Mouse (Mus musculus) T-helper 1 cell (primary cell): ENCODE data around the gene Gcc1.

Experiments used
- in situ Hi-C: fragments of 300-600 bp; cut with MboI, MseI; formaldehyde crosslinking; loops from one replicate; pipeline ENCODE4 v1.15.1; 2025; ENCODE audit warnings: high pct_unique_total_duplicates

Gcc1 gene

DNA sequence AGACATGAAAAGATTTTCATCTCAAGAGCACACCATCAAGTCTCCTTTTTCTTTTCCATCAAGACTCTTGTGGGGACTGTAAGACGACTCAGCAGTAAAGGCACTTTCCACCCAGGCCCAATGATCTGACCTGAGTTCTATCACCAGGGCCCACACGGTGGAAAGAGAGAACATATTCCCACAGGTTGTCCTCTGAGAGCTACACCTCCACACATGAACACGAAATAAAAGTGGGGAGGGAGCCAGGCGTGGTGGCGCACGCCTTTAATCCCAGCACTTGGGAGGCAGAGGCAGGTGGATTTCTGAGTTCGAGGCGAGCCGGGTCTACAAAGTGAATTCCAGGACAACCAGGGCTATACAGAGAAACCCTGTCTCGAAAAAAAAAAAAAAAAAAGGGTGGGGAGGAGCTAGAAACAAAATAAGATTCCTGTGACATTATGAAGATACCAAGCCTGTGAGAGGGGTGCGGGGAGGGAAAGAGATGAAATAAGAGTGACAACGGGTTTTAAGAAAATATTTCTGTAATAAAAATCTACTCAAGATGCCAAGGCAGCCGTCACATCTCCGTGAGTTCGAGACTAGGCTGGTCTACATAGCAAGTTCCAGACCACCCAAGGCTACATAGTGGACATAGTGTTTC lies 5.4 kb downstream of the Gcc1 start:
- in situ Hi-C loops: loop anchor here (5.0 to 25.0 kb wide), 2 partner anchors 55 to 760 kb away; partner anchors contain the start of gene Snd1

DNA sequence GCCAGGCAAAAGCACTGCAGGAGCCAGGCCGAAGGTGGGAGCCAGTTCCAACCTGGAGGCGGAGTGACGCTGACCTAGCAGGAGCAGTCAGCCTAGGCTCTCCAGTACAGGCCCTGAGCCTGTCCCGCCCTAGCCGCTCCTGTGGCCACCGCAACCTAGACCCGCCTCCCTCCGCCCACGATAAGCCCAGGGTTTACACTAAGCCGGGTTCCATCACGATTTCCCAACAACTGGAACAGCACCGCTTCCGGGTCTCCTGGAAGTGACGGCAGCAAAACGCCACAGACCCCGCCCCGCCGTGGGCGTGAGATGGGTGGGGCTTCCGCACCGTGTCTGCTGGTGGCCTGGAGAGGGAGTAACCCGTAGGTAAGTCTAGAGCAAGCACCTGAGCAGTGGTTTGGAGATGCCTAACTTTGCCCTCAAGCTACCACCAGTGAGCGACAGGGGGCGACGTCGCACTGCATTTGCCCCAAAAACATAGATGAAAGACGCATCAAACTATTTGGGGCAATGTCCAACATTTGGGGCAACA lies 6.7 kb downstream of the Gcc1 start:
- in situ Hi-C loops: loop anchor here (5.0 to 25.0 kb wide), 2 partner anchors 56 to 759 kb away; partner anchors contain the start of gene Snd1

DNA sequence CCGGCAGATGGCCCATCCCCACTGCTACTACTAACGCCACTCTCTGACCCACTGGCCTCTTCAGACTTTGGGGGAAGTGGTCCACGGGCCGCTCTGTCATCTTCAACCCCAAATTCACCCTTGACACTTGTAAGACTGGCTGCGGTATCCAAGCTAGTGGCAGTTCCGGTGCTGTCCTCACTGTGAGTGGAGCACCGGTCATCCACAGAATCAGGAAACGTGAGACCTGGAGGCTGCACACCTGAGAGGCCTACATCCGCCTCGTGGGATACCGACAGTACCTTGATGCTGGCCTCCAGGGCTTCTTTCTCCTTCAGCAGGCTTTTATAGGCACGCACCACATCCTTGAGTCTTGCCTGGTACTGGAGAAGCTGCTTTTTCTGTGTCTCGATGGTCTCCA lies 7.3 kb downstream of the Gcc1 start:
- in situ Hi-C loops: loop anchor here (5.0 to 25.0 kb wide), 2 partner anchors 56 to 759 kb away; partner anchors contain the start of gene Snd1

DNA sequence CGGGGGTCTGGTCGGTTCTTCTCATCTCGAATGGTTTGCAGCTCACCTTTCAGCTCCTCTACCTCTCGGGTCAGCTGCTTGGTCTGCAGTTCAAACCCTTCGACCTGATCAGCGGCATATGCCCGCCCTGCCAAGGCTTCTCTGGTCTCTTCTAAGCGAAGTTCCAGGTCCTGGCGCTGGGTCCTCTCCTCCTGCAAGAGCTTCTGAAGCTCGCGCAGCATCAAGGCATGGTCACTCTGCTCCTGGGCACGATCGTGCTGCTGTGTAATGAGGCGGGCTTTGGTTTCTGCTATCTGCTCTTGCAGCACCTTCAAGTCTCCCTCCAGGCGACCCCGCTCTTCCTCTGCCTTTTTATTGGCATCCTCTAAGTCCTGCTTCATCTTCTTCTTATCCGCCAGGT lies 7.8 kb downstream of the Gcc1 start:
- in situ Hi-C loops: loop anchor here (5.0 to 25.0 kb wide), 2 partner anchors 57 to 758 kb away; partner anchors contain the start of gene Snd1

DNA sequence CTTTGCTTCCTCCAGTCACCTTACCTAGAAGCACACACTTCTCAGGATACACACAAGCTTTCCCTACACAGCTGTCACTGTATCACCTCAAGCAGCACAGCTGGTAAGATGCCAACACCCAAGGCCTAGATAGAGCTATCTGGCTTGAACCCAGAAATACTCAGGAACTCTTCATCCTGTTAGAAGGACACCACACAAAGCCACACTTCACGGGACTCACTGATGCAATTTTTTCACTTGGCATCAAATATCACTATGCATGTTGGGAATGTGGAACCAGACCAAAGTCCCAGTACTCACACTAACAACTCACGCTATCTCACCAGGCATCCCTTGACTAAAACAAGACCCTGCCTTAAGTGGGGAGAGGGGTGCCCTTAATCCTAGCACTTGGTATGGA lies 8.5 kb downstream of the Gcc1 start:
- in situ Hi-C loops: loop anchor here (5.0 to 25.0 kb wide), 2 partner anchors 58 to 757 kb away; partner anchors contain the start of gene Snd1

DNA sequence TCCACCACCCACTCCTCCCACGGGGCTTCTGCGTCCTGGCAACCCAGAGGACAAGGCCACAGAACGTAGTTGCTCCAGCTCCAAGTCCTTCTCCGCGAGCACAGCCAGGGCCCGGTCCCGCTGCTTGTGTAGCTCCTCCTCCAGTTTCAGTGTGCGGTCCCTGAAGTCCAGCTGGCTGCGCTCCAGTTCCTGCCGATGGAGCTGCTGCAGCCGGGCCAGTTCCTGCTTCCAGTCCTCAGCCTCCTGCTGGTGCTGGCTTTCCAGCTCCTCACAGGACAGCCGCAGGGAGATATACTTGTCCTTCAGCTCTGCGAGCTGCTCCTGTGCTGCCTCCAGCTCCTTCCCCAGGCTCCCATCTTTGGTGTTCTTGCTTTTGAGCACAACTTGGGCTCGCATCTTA lies 9.7 kb downstream of the Gcc1 start:
- in situ Hi-C loops: loop anchor here (25.0 kb wide), 1 partner anchor 756 kb away; no protein-coding TSS in a partner anchor

DNA sequence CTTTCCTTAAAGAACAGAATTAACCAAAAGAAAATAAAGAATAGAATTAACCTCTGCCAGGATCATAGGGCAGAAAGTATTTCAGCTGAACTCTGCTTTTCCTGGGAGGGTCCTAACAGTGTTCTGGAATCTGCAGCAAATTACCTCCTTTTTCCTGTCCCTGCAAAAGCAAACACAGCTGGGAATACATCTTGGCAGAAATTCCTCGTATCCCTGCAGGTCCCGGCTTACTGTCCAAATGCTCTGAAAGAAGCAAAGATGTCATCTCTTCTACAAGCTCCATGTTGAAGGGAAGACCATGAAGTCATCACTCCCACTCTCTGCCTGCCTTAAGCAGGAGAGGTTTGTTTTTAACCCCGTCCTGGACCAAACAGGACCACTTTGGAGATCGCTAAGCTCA lies 11.2 kb downstream of the Gcc1 start:
- in situ Hi-C loops: loop anchor here (25.0 kb wide), 1 partner anchor 755 kb away; no protein-coding TSS in a partner anchor

DNA sequence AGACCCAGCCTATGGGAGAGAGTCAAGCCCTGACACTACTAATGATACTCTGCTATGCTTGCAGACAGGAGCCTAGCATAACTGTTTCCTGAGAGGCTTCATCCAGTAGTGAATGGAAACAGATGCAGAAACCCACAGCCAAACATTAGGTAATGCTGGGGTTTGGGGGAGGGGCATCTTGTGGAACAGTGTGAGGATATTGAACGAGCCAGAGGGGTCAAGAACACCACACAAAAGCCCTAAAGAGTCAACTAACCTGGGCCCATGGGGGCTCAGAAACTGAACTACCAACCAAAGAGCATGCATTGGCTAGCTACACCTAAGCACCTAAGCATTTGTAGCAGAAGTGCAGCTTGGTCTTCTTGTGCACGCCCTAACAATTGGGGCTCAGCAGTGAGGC lies 17.0 kb downstream of the Gcc1 start:
- in situ Hi-C loops: loop anchor here (25.0 kb wide), 1 partner anchor 749 kb away; no protein-coding TSS in a partner anchor

DNA sequence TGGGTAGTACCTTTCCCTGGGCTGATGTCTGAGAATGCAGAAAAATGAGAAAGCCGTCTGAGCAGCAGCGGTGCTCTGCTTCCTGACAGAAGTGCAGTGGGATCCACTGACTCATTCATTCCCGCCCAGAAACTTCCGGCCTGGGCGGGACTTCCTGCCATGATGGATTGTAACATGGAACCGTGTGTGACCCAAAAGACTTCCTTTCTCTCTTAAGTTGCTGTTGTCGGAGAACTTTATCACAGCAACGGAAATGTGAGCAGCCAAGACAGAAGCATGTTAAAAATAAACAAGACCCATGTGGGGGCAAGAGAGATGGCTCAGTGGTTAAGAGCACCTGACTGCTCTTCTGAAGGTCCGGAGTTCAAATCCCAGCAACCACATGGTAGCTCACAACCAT lies 18.1 kb downstream of the Gcc1 start:
- in situ Hi-C loops: loop anchor here (25.0 kb wide), 1 partner anchor 748 kb away; no protein-coding TSS in a partner anchor

DNA sequence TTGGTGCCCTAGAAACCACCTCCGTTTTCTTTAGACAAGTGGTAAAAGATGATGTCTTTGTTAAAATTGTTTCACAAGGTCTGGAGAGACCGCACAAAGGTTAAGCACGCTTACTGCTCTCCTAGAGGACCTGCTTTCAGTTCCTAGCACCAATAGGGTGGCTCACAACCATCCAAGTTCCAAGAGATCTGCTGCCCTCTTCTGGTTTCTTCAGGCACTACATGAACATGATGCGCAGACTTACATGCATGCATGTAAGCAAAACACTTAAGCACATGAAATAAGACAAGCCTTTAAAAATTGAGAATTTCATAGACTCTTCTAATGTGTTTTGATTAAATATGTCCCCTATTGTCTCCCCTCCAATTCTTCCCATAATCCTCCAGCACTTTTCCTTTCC lies 28.4 kb downstream of the Gcc1 start:
- in situ Hi-C loops: loop anchor here (5.0 to 25.0 kb wide), 3 partner anchors 145 to 737 kb away; partner anchors contain the start of gene Grm8

DNA sequence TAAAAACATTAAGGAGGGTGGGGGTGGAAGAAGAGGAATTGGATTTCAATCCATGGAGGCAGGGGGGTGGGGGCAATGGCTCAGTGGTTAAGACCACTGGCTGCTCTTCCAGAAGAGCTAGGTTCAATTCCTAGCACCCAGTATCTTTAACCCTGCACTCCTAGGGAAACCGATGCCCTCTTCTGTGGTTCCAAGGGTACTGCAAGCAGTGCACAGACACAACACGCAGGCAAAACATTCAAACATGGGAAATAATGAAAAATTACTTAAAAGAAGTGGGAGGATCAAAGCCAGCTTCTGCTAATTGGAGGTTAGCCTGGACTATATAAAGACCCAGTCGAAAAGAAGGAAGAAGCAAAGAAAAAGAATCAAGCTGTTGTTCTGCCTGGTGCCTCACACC lies 29.5 kb downstream of the Gcc1 start:
- in situ Hi-C loops: loop anchor here (5.0 to 10.0 kb wide), 2 partner anchors 144 to 261 kb away; partner anchors contain the start of gene Grm8

DNA sequence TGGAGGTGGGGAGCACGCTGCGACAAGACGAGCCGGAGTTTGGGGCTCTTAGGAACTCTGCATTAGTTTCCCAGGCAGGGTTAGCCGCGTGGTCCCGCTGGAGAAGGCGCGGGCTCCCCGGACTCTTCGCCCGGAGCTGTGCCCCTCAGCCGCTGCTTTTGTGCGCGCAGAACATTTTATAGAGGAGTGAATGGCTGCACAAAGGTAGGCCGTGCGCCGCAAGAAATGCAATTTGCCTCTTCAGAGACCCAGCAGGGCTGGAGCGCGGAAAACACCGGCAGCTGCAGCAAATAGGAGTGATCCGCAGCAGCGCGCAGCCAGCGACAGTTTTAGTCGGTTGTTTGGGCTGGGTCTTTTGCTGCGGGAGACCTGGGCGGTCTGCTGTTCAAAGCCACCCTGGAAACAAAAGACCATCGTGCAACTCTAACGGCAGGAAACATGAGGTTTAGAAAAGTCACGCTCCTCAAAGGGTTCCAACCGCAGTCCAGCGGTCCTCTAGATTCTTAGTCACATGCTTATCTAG lies 30.4 kb downstream of the Gcc1 start, which contains the start of gene Zfp800:
TSS of gene Zfp800 (minus strand) at position 325 of the 523 bp plus-strand sequence.
- in situ Hi-C loops: loop anchor here (5.0 to 10.0 kb wide), 2 partner anchors 143 to 260 kb away; partner anchors contain the start of gene Grm8

DNA sequence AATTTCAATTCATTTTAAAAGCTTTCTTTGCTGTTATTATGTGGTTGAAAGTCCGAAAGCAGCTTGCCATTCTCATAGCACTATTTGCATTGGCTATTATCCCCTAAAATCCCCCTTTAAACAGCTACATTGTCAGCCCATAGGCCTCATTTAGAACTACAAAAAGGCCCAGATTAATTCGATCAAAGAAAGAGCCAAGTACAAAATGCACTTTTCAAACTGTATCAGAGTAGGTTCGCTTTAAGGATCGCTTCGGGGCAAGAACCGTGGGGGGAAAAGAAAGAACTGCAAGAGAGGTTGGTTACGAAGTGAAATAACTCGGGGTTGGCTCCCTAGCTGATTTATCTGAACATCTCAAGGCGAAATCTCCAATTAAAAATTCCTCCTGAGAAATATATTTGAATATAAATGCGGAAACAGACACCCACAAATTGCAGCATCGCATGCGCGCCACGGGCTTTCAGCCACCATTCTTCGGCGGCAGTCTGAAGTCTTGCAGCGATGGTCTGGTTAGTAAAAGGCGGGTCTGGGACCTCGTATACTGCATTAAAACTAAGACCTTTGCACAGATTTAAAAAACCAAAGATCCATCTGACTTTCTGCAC lies 31.2 kb downstream of the Gcc1 start:
- in situ Hi-C loops: loop anchor here (5.0 to 10.0 kb wide), 2 partner anchors 142 to 260 kb away; partner anchors contain the start of gene Grm8

DNA sequence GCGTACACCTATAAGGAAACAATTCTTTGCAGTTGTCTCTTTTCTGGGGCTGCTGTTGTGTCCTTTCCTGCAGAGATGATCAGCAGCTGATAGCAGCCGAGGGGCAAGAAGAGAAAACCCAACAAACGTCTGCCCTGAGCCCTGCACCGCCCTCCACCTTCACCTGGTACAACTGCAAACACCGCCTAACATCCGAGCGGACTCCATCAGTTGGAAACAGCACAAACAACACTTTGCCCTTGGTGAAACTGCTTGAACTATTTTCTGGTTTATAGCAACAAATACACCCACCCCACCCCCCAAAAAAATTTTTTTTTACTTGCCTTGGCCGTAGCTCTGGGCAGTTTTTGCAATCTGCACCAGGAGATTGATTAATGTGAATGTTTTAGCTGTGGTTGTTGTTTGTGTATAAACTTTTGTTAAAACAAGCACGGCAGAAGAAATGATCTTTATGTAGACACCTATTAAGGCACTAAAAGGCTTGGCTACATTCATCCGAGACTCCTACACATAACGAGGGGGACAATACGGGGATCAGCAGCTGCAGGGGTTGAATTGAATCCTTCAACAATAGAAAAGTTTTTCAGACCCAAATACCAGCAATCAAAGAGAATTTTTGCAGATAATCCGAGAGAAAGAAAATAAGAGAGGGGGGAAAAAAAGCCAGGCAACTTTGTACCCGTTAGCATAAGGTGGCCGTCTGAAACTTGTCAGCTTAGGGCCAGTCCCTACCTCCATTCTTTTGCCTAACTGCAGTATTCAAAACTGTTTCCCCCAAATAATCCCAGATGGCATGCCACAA lies 31.9 kb downstream of the Gcc1 start:
- in situ Hi-C loops: loop anchor here (5.0 to 10.0 kb wide), 2 partner anchors 141 to 259 kb away; partner anchors contain the start of gene Grm8

DNA sequence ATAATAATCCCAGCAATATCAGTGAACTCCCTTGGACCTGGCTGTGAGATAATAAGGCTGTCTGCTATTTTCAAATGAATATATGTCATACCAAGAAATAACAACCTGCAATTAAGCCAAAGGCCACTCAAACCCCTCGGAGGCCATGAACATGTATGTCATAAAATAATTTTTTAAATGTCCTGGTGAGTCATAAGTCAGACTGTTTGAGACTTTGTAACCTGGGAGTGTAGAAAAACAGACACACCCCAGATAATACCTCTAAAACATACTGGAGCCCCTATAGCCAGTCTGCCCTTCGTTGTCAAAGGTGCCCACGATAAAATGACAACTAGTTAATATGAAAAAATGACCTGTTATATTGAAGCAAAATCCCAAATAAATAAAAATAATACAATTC lies 39.2 kb downstream of the Gcc1 start:
- in situ Hi-C loops: no loop called here

DNA sequence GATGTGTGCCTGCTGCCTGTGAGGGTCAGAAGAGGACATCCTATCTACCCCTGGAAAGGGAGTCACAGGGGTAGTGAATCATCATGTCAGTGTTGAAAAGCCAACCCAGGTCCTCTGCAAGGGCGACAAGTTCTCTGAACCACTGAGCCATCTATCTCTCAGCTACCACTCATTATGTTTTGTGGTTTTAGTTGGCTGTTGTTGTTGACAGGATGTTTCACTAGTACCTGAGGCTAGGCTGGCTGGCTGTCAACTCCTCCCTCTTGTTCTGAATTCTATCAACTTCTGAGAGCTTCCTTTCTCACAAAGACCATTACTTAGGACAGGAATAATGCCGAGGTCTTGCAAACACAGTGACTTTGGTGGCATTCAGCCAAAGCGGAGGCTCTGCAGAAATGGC lies 43.0 kb downstream of the Gcc1 start:
- in situ Hi-C loops: no loop called here

DNA sequence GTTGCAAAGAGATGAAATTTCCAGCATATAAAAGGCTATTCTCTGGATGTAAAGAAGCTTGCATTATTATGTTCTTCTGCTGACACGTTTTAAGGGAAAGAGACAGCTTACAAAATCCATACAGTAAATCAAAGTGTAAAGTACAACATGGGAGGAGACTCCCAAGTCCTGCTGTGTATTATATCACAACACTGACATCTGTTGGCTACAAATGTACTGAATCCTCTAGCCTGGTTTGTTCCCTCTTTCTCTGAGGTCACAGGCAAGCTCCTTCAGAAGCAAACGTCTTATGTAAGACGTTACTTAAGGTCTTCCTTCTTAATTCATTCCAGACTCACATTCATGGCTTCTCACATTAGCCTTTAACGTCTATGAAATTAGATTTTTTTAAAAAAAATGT lies 46.2 kb downstream of the Gcc1 start:
- in situ Hi-C loops: no loop called here

DNA sequence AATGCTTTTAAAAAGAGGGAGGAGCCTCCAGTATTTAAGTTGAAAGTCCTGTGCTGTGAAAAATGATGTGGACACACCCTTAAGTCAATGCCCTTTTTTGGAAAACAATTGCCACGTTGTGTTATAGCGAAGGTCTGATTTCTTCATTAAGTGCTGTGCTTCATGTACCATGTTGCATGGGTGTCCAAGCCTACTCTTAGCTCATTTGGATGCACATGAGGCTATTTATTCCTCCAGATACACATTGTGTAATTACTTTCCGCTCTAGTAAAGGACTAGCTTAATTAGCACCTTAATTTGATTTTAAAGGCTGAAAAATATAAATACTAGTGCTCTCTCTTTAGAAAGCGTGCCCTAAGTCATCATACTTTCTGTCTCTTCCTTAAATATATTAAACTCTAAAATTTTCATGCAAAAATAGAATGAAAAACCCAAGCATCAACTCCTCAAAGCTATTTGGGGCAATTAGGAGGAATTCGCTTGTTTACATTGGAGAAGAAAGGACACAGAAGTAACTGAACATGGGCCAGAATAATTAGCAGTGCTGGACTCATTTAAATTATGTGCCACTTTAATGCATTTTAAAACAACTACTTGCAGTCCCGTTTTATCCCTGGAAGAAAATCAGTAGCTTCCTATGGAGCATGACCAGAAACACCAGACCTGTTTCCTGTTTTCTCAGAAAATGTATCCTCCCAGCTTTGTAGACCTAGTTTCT lies 58.1 kb downstream of the Gcc1 start:
- in situ Hi-C loops: no loop called here

DNA sequence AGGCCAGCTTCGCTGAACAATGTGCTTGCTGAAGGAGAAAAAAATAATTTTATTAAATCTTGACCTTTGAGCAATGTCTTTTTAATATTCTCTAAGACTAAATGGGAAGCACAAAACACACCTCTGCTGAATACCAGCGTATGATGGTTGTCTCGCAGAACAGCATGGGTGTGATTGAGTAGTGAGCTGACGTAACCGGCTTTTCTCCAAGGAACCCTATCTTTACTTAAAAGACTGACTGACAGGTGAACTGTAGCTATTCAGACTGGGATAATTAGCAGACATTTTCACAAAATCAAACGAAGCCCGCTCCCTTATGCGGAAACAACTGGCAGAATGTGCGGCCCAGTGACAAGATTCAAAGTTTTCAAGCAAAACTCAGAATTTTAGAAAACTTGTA lies 60.6 kb downstream of the Gcc1 start:
- in situ Hi-C loops: no loop called here
